9 mouse cellular contexts compared by ENCODE assay signal in genomic region chr7:112868551-112869465, GRCm38 (mm10).
DNase-seq lines count a peak whose midpoint lies in the region; ATAC-seq and TF ChIP-seq lines count a peak whose summit lies in the region.
"Had no signal": no experiment of that assay in that cellular context is flagged by ENCODE, and none has a peak within 500 bp of the region (broad histone marks: within the 10 kb centered on the region; RNA-seq: fewer than 3 reads in every experiment).

No protein-coding gene starts in this region.

- H3K4me3 ChIP-seq in kidney, embryonic 14.5 days (ENCODE audit: low read length), result no peak overlapping the region
- H3K4me3 ChIP-seq in heart, embryonic 13.5 days, result no peak overlapping the region
- no peak overlapping the region for H3K4me3 ChIP-seq in lung, postnatal 0 days (ENCODE audit: low read depth, low read length)
- H3K4me3 ChIP-seq in stomach, embryonic 16.5 days (replicated peaks; ENCODE audit: low read length), result no peak overlapping the region
- H3K4me3 ChIP-seq: megakaryocyte, embryonic 14.5 days had no signal

- WGBS in kidney, embryonic 14.5 days, result 47% methylated on average over 8 of the region's 8 CpGs
- 43% methylated on average over 7 of the region's 8 CpGs for WGBS in heart, embryonic 13.5 days
- 39% methylated on average over 8 of the region's 8 CpGs for WGBS in lung, postnatal 0 days
- 39% methylated on average over 8 of the region's 8 CpGs for WGBS in stomach, embryonic 16.5 days

- no peak for ATAC-seq in kidney, embryonic 14.5 days (ENCODE audit: low FRiP score, low TSS enrichment)
- ATAC-seq in heart, embryonic 13.5 days (ENCODE audit: extremely low read depth, insufficient number of reproducible peaks, low FRiP score, low TSS enrichment), result no peak
- no peak for ATAC-seq in lung, postnatal 0 days
- ATAC-seq in stomach, embryonic 16.5 days (ENCODE audit: insufficient read depth, low FRiP score), result no peak

- H3K9me3 ChIP-seq in kidney, embryonic 14.5 days (ENCODE audit: control insufficient read depth, low read length), result no peaks in the 10 kb centered on the region
- H3K9me3 ChIP-seq in heart, embryonic 13.5 days, result no peaks in the 10 kb centered on the region
- no peaks in the 10 kb centered on the region for H3K9me3 ChIP-seq in lung, postnatal 0 days (ENCODE audit: low read length)
- no peaks in the 10 kb centered on the region for H3K9me3 ChIP-seq in stomach, embryonic 16.5 days (replicated peaks; ENCODE audit: control insufficient read depth, low read length)
- H3K9me3 ChIP-seq: megakaryocyte, embryonic 14.5 days had no signal

- peak; percentile 68 for TF ChIP-seq CTCF in lung, postnatal 0 days (IDR thresholded peaks at IDR 0.05)

- no peaks in the 10 kb centered on the region for H3K27me3 ChIP-seq in kidney, embryonic 14.5 days (ENCODE audit: control insufficient read depth, insufficient read depth, low read length)
- H3K27me3 ChIP-seq in heart, embryonic 13.5 days (replicated peaks), result no peaks in the 10 kb centered on the region
- no peaks in the 10 kb centered on the region for H3K27me3 ChIP-seq in lung, postnatal 0 days (replicated peaks; ENCODE audit: insufficient read depth, low read length)
- H3K27me3 ChIP-seq in stomach, embryonic 16.5 days (ENCODE audit: control insufficient read depth, insufficient read depth, low read length), result no peaks in the 10 kb centered on the region

- H3K36me3 ChIP-seq in kidney, embryonic 14.5 days (ENCODE audit: control insufficient read depth, insufficient read depth, low read length), result peaks cover 22% of the 10 kb centered on the region
- peaks cover 64% of the 10 kb centered on the region for H3K36me3 ChIP-seq in heart, embryonic 13.5 days
- no peaks in the 10 kb centered on the region for H3K36me3 ChIP-seq in lung, postnatal 0 days (ENCODE audit: insufficient read depth, low read length)
- H3K36me3 ChIP-seq in stomach, embryonic 16.5 days (ENCODE audit: control insufficient read depth, insufficient read depth, low read length), result peaks cover 7% of the 10 kb centered on the region; the same call in 1 of the 2 replicates

- peak; percentile 72 for DNase-seq in kidney, adult 18-20 months
- DNase-seq in ZHBTc4 (ENCODE audit: low read depth, low spot score), result peak; percentile 73
- DNase-seq in embryo, embryonic 11 days, result peak; percentile 74
- peak; percentile 77 for DNase-seq in kidney, postnatal 14 days
- peak; percentile 82 for DNase-seq in lung, postnatal 0 days (ENCODE audit: low spot score)

- no peak overlapping the region for H3K27ac ChIP-seq in kidney, embryonic 14.5 days (ENCODE audit: low read depth, low read length)
- peak overlapping the region; percentile 53 for H3K27ac ChIP-seq in heart, embryonic 13.5 days (replicated peaks)
- no peak overlapping the region for H3K27ac ChIP-seq in lung, postnatal 0 days (ENCODE audit: low read length)
- H3K27ac ChIP-seq in stomach, embryonic 16.5 days (ENCODE audit: low read length), result peak overlapping the region; percentile 54; the same call in 1 of the 2 replicates

- no peak overlapping the region for H3K9ac ChIP-seq in kidney, embryonic 14.5 days (ENCODE audit: low read depth, low read length)
- H3K9ac ChIP-seq in heart, embryonic 13.5 days, result 0 out of 2 replicates have a peak overlapping the region, but pooled peaks have one; percentile 52
- H3K9ac ChIP-seq in lung, postnatal 0 days (replicated peaks; ENCODE audit: low read depth), result no peak overlapping the region
- H3K9ac ChIP-seq in stomach, embryonic 16.5 days (ENCODE audit: low read length), result no peak overlapping the region

- peak; percentile 70 for TF ChIP-seq EP300 in lung, postnatal 0 days (IDR thresholded peaks at IDR 0.05)

- no peak overlapping the region for H3K4me2 ChIP-seq in kidney, embryonic 14.5 days (replicated peaks; ENCODE audit: low read depth, low read length)
- H3K4me2 ChIP-seq in heart, embryonic 13.5 days, result no peak overlapping the region
- H3K4me2 ChIP-seq in lung, postnatal 0 days (replicated peaks; ENCODE audit: low read depth, low read length), result no peak overlapping the region
- H3K4me2 ChIP-seq in stomach, embryonic 16.5 days (ENCODE audit: low read depth, low read length), result no peak overlapping the region

- peaks cover 19% of the 10 kb centered on the region for H3K4me1 ChIP-seq in kidney, embryonic 14.5 days (ENCODE audit: control insufficient read depth, insufficient read depth, low read length)
- H3K4me1 ChIP-seq in heart, embryonic 13.5 days, result peaks cover 74% of the 10 kb centered on the region
- H3K4me1 ChIP-seq in lung, postnatal 0 days (ENCODE audit: insufficient read depth, low read depth, low read length), result no peaks in the 10 kb centered on the region; the same call in 1 of the 2 replicates
- H3K4me1 ChIP-seq in stomach, embryonic 16.5 days (ENCODE audit: control insufficient read depth, insufficient read depth, low read length), result peaks cover 5% of the 10 kb centered on the region; the same call in 1 of the 2 replicates
- H3K4me1 ChIP-seq: megakaryocyte, embryonic 14.5 days had no signal

Comparison
In these comparisons a context has a peak if more than half of its experiments do, and no peak if none do; other contexts are left out.
1. H3K27ac ChIP-seq: peak in heart, embryonic 13.5 days (single experiment) and stomach, embryonic 16.5 days (single experiment); none in kidney, embryonic 14.5 days (single experiment) and lung, postnatal 0 days (single experiment).
2. Peak in every context shown above with its lines, with median percentiles within 50 percentile points of each other: DNase-seq.